Mouse (Mus musculus): ENCODE data around the gene Shmt2.

GRCm38 (mm10) chr10:127544375-127544774 lies 22.1 kb upstream of the Shmt2 start:
- no peak for TF ChIP-seq CTCF (IDR thresholded peaks at IDR 0.05; ENCODE audit: extremely low read depth, insufficient read depth, insufficient read length, insufficient replicate concordance)
- no peak for TF ChIP-seq POLR2A (IDR thresholded peaks at IDR 0.05; ENCODE audit: low read depth, low read length)

Measured in spleen, adult 2 months (tissue).